Mouse (Mus musculus): Measurements from ENCODE around the gene Cdh23. TPM values are rescaled to one million over a fixed set of nuclear protein-coding genes. Genes with fewer than 3 reads are reported as not detected.
"Not testable (repeated sequence)": the region's sequence is repeated elsewhere in the genome, so short reads cannot be mapped to it uniquely, and the experiment has no call there.

Cdh23 gene
- polyA plus RNA-seq, 1 experiment from 2014 or later, result 0.57 TPM

DNA sequence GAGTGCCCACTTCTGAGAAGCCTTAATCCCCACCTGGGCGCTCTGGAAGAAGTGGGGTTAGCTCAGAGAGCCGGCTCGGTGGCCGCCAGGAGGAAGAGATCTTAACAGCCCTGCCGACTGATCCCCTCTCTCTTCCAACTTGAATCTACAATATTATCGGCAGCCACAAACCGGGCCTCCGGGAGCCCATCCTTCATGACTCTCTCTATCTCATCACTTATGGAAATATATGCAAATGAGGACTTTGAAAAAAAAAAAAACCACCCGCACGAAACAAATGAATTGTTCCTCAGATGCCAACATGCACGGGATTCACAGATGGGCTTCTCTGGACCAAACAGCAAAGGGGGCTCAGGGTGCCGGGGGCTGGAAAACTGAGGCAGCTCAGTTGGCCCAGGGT is 25.4 kb upstream of the Cdh23 start:
- Histone ChIP-seq H3K4me3 (ENCODE audit: low read length) (no peak overlapping the region), H3K4me2 (replicated peaks; ENCODE audit: low read depth, low read length) (no peak overlapping the region), H3K36me3 (ENCODE audit: control insufficient read depth, insufficient read depth, low read length) (no peaks in the 10 kb centered on the region; the same call in 1 of the 2 replicates), H3K9me3 (ENCODE audit: control insufficient read depth, low read length) (no peaks in the 10 kb centered on the region), H3K27me3 (ENCODE audit: control insufficient read depth, insufficient read depth, low read length) (no peaks in the 10 kb centered on the region), H3K27ac (ENCODE audit: low read depth, low read length) (no peak overlapping the region), H3K4me1 (ENCODE audit: control insufficient read depth, insufficient read depth, low read length) (no peaks in the 10 kb centered on the region), H3K9ac (ENCODE audit: low read depth, low read length) (no peak overlapping the region)
- ATAC-seq (ENCODE audit: low FRiP score, low TSS enrichment), result no peak
- WGBS, result 76% methylated on average over 12 of the region's 12 CpGs

DNA sequence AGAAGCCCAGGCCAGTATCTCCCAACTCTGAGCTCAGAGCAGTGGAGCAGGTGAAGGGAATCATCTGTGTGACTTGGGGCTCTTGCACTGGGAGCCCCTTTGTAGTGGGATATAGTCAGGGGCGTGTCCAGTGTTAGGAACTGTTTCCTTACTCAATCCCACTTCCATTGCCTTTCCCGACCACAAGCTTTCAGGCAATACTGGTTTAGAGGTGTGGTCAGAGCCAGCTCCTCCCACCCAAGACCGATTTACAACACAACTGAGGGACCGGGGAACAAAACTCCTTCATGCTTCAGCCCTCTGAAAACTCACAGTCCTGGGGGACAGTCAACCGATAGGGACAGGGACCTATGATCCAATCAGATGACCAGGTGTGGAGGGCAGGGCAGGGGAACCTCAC is 24.2 kb upstream of the Cdh23 start:
- H3K27ac ChIP-seq (ENCODE audit: low read depth, low read length), result no peak overlapping the region
- no peak for ATAC-seq (ENCODE audit: low FRiP score, low TSS enrichment)
- H3K4me1 ChIP-seq (ENCODE audit: control insufficient read depth, insufficient read depth, low read length), result no peaks in the 10 kb centered on the region
- H3K4me3 ChIP-seq (ENCODE audit: low read length), result no peak overlapping the region
- peaks cover 6% of the 10 kb centered on the region for H3K36me3 ChIP-seq (ENCODE audit: control insufficient read depth, insufficient read depth, low read length)
- H3K27me3 ChIP-seq (ENCODE audit: control insufficient read depth, insufficient read depth, low read length), result no peaks in the 10 kb centered on the region
- H3K9ac ChIP-seq (ENCODE audit: low read depth, low read length), result no peak overlapping the region
- H3K9me3 ChIP-seq (ENCODE audit: control insufficient read depth, low read length), result no peaks in the 10 kb centered on the region
- WGBS, result 80% methylated on average over 5 of the region's 5 CpGs
- H3K4me2 ChIP-seq (replicated peaks; ENCODE audit: low read depth, low read length), result no peak overlapping the region

DNA sequence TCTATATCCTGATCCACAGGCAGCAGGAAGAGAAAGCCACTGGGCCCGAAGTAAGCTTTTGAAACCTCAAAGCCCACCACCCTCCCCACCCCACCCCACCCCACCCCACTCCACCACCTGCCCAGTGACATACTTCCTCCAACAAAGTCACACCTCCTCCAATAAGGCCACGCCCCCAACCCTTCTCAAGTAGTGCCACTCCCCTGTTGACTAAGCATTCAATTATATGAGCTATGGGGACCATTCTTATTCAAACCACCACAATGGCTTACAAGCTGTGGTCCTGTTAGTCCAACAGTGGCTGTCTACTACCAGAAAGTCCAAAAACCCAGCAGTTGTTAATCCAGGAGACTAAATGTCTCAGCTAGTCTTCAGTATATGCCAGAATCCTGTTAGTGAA is 22.2 kb upstream of the Cdh23 start:
- Histone ChIP-seq H3K9ac (ENCODE audit: low read depth, low read length) (no peak overlapping the region), H3K36me3 (ENCODE audit: control insufficient read depth, insufficient read depth, low read length) (peaks cover 12% of the 10 kb centered on the region), H3K27ac (ENCODE audit: low read depth, low read length) (no peak overlapping the region), H3K9me3 (ENCODE audit: control insufficient read depth, low read length) (peaks cover 9% of the 10 kb centered on the region), H3K27me3 (ENCODE audit: control insufficient read depth, insufficient read depth, low read length) (no peaks in the 10 kb centered on the region), H3K4me3 (ENCODE audit: low read length) (no peak overlapping the region), H3K4me2 (replicated peaks; ENCODE audit: low read depth, low read length) (no peak overlapping the region), H3K4me1 (ENCODE audit: control insufficient read depth, insufficient read depth, low read length) (no peaks in the 10 kb centered on the region)
- ATAC-seq (ENCODE audit: low FRiP score, low TSS enrichment), result no peak
- WGBS, result 97% methylated on average over 2 of the region's 2 CpGs

DNA sequence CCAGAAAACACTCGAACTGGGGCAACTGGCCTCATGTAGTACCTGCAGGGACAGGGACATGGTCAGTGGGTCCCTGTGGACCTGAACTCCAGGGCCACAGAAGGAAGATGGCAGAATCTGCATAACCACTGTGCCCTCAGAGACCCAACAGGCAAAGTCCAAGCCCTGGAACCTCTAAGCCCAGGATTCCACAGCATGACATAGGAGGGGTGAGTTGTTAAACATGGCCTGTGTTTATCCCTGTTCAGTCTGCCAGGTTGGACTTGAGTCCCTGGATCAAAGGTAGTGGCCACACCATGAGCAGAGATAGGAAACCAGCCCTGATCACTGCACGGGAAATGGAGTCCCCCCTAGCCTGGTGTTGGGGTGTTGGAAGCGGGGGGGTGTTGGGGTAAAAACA is 20.2 kb upstream of the Cdh23 start:
- peaks cover 15% of the 10 kb centered on the region for H3K9me3 ChIP-seq (ENCODE audit: control insufficient read depth, low read length)
- H3K27ac ChIP-seq (ENCODE audit: low read depth, low read length), result no peak overlapping the region
- H3K4me2 ChIP-seq (replicated peaks; ENCODE audit: low read depth, low read length), result no peak overlapping the region
- no peak overlapping the region for H3K9ac ChIP-seq (ENCODE audit: low read depth, low read length)
- H3K4me3 ChIP-seq (ENCODE audit: low read length), result no peak overlapping the region
- H3K4me1 ChIP-seq (ENCODE audit: control insufficient read depth, insufficient read depth, low read length), result no peaks in the 10 kb centered on the region
- H3K36me3 ChIP-seq (ENCODE audit: control insufficient read depth, insufficient read depth, low read length), result peaks cover 12% of the 10 kb centered on the region
- no peak for ATAC-seq (ENCODE audit: low FRiP score, low TSS enrichment)
- WGBS, result 82% methylated on average over 3 of the region's 3 CpGs
- H3K27me3 ChIP-seq (ENCODE audit: control insufficient read depth, insufficient read depth, low read length), result no peaks in the 10 kb centered on the region

DNA sequence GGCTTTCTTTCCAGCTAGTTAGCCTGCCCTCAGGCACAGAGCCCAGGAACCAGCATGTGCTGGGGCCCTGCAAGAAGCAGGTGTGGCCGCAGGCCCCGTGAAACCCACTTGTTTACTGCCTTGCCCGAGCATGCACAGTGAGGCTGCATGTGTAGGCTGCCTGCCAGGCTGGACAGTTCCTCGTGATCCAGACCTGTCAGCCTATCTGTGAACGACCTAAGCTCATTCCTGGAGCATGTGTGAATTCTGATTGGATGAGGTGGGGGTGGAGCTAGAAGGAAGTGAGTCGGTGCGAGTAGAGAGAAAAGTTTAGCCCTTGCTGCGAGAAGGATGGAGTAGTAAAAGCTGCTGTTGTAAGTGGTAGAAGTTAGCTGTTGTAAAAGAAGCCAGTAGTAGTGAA is 16.0 kb upstream of the Cdh23 start:
- H3K9me3 ChIP-seq (ENCODE audit: control insufficient read depth, low read length), result peaks cover 15% of the 10 kb centered on the region
- H3K4me3 ChIP-seq (ENCODE audit: low read length); H3K4me2 ChIP-seq (replicated peaks; ENCODE audit: low read depth, low read length); H3K27me3 ChIP-seq (ENCODE audit: control insufficient read depth, insufficient read depth, low read length); H3K4me1 ChIP-seq (ENCODE audit: control insufficient read depth, insufficient read depth, low read length); H3K27ac ChIP-seq (ENCODE audit: low read depth, low read length); H3K9ac ChIP-seq (ENCODE audit: low read depth, low read length); ATAC-seq (ENCODE audit: low FRiP score, low TSS enrichment): not testable (repeated sequence)
- WGBS, result 72% methylated on average over 7 of the region's 8 CpGs
- peaks cover 12% of the 10 kb centered on the region for H3K36me3 ChIP-seq (ENCODE audit: control insufficient read depth, insufficient read depth, low read length)

DNA sequence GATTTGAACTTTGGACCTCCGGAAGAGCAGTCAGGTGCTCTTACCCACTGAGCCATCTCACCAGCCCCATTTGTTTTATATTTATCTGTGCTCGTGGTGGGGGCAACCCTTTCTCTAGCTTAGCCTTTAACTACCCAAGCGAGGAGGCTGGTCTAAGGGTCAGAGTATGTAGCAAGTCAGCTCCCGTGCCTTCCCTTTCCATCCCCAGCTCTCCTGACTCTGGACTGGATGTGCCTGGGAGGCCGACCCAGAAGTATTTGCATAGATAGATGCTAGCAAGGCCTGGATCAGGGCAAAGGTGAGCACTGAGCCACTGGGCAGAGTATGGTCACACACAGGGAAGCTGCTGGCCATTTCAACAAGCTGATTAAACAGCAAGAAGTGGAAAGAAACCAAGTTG is 12.5 kb upstream of the Cdh23 start:
- H3K27ac ChIP-seq (ENCODE audit: low read depth, low read length), result no peak overlapping the region
- peaks cover 8% of the 10 kb centered on the region for H3K9me3 ChIP-seq (ENCODE audit: control insufficient read depth, low read length)
- no peaks in the 10 kb centered on the region for H3K27me3 ChIP-seq (ENCODE audit: control insufficient read depth, insufficient read depth, low read length)
- no peak overlapping the region for H3K4me3 ChIP-seq (ENCODE audit: low read length)
- no peak overlapping the region for H3K4me2 ChIP-seq (replicated peaks; ENCODE audit: low read depth, low read length)
- H3K36me3 ChIP-seq (ENCODE audit: control insufficient read depth, insufficient read depth, low read length), result no peaks in the 10 kb centered on the region
- no peak overlapping the region for H3K9ac ChIP-seq (ENCODE audit: low read depth, low read length)
- ATAC-seq (ENCODE audit: low FRiP score, low TSS enrichment), result peak; percentile 57; the same call in 1 of the 2 replicates
- H3K4me1 ChIP-seq (ENCODE audit: control insufficient read depth, insufficient read depth, low read length), result no peaks in the 10 kb centered on the region
- WGBS, result 69% methylated on average over 5 of the region's 5 CpGs

DNA sequence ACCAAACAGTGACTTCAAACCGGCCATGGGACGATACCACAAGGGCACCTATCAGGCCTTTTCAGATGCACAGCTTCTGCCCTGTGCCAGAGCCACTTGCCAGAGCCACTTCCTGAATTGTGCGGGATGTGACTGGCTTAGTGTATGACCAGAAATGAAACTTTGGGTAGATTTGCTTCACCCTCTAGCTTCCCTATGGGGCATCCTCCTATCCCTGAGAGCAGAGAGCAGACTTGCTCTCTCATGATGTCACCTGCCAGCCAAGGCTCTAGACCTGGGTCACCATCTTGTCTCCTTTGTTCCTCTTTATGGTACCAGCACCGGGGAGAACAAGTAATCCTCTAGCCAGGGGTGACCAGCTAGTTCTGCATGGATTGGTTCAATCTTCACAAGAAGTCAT is 10.0 kb upstream of the Cdh23 start:
- WGBS, result 84% methylated on average over 4 of the region's 4 CpGs
- Histone ChIP-seq H3K9me3 (ENCODE audit: control insufficient read depth, low read length) (no peaks in the 10 kb centered on the region), H3K4me3 (ENCODE audit: low read length) (no peak overlapping the region), H3K4me2 (replicated peaks; ENCODE audit: low read depth, low read length) (no peak overlapping the region), H3K27ac (ENCODE audit: low read depth, low read length) (no peak overlapping the region), H3K36me3 (ENCODE audit: control insufficient read depth, insufficient read depth, low read length) (no peaks in the 10 kb centered on the region), H3K27me3 (ENCODE audit: control insufficient read depth, insufficient read depth, low read length) (no peaks in the 10 kb centered on the region), H3K9ac (ENCODE audit: low read depth, low read length) (no peak overlapping the region), H3K4me1 (ENCODE audit: control insufficient read depth, insufficient read depth, low read length) (no peaks in the 10 kb centered on the region)
- ATAC-seq (ENCODE audit: low FRiP score, low TSS enrichment), result no peak

DNA sequence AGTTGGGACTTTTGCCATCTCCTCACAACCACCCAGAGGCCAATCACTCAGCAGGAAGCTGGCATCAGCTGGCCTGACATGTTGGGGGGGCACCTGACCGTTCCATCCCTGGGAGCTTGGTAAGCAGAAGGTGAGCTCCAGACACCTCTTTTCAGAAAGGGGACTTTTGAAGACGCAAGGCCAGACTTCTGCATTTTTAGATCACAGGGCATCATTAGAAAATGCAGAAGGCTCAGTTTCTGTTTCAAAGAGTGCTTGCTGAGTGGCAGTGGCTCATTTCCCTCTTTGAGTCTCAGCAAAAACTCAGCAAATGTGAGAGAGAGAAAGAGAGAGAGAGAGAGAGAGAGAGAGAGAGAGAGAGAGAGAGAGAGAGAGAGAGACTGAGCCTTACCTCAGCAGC is 8.8 kb upstream of the Cdh23 start:
- no peak overlapping the region for H3K4me2 ChIP-seq (replicated peaks; ENCODE audit: low read depth, low read length)
- 74% methylated on average over 2 of the region's 2 CpGs for WGBS

DNA sequence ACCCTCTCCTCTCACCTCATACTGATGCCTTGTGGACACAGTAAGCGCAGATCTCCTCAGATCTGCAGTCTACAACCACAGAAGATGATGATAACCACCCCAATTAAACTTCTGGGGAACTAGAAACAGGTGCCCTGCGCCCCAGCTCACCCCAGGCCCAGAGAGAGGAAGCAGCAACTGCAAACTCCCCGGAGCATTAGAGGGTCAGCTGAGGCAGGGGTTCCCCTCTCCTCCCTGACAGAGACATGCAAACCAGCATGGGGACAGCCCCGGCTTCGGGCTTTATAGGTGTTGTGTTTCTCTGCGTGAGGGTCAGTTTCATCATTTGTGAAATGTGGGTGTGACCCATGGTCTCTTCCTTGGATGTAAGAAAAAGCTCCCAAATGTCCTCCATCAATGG is 1.5 kb upstream of the Cdh23 start:
- H3K27ac ChIP-seq (ENCODE audit: low read depth, low read length), result no peak overlapping the region
- H3K27me3 ChIP-seq (ENCODE audit: control insufficient read depth, insufficient read depth, low read length), result no peaks in the 10 kb centered on the region
- H3K9me3 ChIP-seq (ENCODE audit: control insufficient read depth, low read length), result no peaks in the 10 kb centered on the region
- no peaks in the 10 kb centered on the region for H3K4me1 ChIP-seq (ENCODE audit: control insufficient read depth, insufficient read depth, low read length)
- H3K4me2 ChIP-seq (replicated peaks; ENCODE audit: low read depth, low read length), result no peak overlapping the region
- H3K36me3 ChIP-seq (ENCODE audit: control insufficient read depth, insufficient read depth, low read length), result no peaks in the 10 kb centered on the region
- no peak overlapping the region for H3K4me3 ChIP-seq (ENCODE audit: low read length)
- no peak overlapping the region for H3K9ac ChIP-seq (ENCODE audit: low read depth, low read length)
- no peak for ATAC-seq (ENCODE audit: low FRiP score, low TSS enrichment)
- 84% methylated on average over 6 of the region's 6 CpGs for WGBS

More for the DNA sequence above, 8.8 kb upstream of the Cdh23 start:
- Histone ChIP-seq H3K27ac (ENCODE audit: low read depth, low read length) (no peak overlapping the region), H3K36me3 (ENCODE audit: control insufficient read depth, insufficient read depth, low read length) (no peaks in the 10 kb centered on the region), H3K4me3 (ENCODE audit: low read length) (no peak overlapping the region), H3K9me3 (ENCODE audit: control insufficient read depth, low read length) (no peaks in the 10 kb centered on the region), H3K27me3 (ENCODE audit: control insufficient read depth, insufficient read depth, low read length) (no peaks in the 10 kb centered on the region), H3K9ac (ENCODE audit: low read depth, low read length) (no peak overlapping the region), H3K4me1 (ENCODE audit: control insufficient read depth, insufficient read depth, low read length) (no peaks in the 10 kb centered on the region)
- no peak for ATAC-seq (ENCODE audit: low FRiP score, low TSS enrichment)

DNA sequence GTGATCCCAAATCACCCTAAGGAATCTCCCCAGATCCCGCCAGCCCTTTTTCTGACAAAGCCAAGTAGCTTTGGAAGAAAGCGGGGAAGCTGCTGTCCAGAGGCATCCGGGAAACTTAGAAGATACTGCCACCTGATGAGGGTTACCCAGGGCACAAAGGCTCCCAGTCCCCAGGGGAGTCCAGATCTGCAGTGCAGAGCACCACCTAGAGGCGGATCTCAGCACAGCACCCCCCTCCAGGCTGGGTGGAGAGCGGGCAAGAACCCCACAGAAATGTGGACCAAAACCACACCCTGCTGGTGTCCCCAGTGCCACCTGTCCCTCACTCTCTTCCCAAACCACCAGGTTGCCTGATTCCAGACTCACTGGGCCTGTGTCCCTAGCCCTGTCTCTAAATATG is 685 bp upstream of the Cdh23 start:
- H3K9ac ChIP-seq (ENCODE audit: low read depth, low read length), result no peak overlapping the region
- ATAC-seq (ENCODE audit: low FRiP score, low TSS enrichment), result no peak; the same call in 1 of the 2 replicates
- WGBS, result 11% methylated on average over 5 of the region's 5 CpGs

More for the DNA sequence above, 685 bp upstream of the Cdh23 start:
- H3K4me1 ChIP-seq (ENCODE audit: control insufficient read depth, insufficient read depth, low read length), result no peaks in the 10 kb centered on the region
- H3K4me3 ChIP-seq (ENCODE audit: low read length), result no peak overlapping the region
- H3K36me3 ChIP-seq (ENCODE audit: control insufficient read depth, insufficient read depth, low read length), result no peaks in the 10 kb centered on the region
- H3K27ac ChIP-seq (ENCODE audit: low read depth, low read length), result no peak overlapping the region
- no peaks in the 10 kb centered on the region for H3K9me3 ChIP-seq (ENCODE audit: control insufficient read depth, low read length)
- no peaks in the 10 kb centered on the region for H3K27me3 ChIP-seq (ENCODE audit: control insufficient read depth, insufficient read depth, low read length)
- H3K4me2 ChIP-seq (replicated peaks; ENCODE audit: low read depth, low read length), result no peak overlapping the region
